Mouse (Mus musculus) adrenal gland, adult 18-20 months (tissue): Measurements from ENCODE around the gene Rhebl1. TPM values are rescaled to one million over a fixed set of nuclear protein-coding genes. Genes with fewer than 3 reads are reported as not detected.

Source experiments
- DNase-seq, 2 experiments: peaks; one replicate each; pipeline ENCODE4 v3.0.0; 2021 to 2022; ENCODE audit warnings: low spot score in 2 of 2
- total RNA-seq, 2 experiments: library from RNA; stranded (reverse); gene quantifications; 1 replicate in 1 of 2; 2 replicates in 1 of 2; pipeline ENCODE4 v1.2.3; 2021

The Rhebl1 gene
- total RNA-seq, 2 experiments from 2014 or later = 1.2 to 2.5 TPM

DNA sequence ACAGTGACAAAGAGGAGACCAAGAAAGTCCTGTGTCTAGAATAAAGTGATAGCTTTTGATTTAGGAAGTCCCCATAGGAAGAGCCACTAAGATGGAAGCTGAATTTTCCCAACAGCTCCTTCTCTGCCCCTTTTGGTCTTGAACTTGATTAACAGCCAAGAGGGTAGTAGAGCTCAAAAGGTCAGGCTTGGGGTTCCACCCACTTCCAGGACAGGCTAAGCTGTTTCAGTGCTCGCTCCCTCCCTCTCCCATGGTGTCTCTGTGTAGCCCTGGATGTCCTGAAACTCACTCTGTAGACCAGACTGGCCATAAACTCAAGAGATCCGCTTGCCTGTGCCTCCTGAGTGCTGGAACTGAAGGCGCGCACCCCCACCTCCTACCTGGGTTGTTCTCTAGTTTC is 21.7 kb upstream of the Rhebl1 start:
- no peak for DNase-seq

DNA sequence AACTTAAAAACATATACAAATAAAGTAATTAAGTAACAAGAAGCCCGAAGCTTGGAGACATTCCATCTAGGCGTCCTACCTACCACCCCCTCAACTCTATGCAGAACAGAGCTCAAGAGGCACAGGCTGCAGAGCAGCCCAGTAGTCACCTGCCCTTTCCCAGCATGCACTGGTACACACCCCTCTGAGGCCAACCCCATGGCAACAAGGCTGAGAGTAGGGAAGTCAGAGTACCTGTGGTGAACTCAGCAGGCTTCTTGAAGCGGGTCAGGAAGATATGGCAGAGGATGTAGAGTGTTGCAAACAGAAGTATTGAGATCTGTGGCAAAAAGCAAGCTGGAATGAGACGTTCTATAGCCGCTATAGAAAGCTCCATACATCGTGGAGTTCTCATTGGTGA is 20.6 kb upstream of the Rhebl1 start:
- no peak for DNase-seq

DNA sequence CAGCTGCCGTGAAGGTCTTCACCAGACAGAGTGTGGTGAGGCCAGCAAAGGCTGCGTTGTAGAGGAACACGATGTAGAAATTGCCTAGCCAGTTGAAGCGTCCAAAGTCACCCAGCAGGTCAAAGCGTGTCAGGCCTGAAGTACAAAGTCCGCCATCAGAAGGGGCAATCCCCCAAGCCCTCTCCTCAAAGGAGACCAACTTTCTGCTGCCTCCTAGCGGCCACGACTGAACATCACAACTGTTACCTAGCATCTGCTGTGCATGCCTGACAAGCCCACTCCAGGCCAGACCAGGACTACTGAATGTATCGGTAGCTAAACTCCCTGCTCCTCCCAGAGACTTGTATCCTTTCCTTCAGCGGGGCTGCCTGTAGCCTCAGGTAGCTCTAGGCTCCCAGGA is 10.4 kb upstream of the Rhebl1 start:
- DNase-seq = no peak

DNA sequence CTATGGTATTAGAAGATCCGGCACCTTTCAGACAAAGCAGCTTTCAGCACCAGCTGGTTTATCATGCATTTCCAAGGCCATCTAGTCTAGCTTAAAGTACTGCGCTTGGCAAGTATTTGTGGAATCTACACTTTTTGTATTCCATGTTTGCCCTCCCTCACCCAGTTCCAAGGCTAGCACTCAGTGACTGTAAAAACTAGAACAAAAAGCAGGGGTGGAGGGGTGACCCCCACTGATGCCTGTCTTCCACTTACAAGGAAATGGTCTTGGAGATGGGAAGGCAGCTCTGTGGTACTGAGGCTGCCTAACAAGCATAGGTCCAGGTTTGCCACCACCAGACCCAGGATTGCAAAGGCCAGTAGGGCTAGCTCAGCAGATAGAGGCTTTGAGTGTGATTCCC is 8.3 kb upstream of the Rhebl1 start:
- DNase-seq = no peak

DNA sequence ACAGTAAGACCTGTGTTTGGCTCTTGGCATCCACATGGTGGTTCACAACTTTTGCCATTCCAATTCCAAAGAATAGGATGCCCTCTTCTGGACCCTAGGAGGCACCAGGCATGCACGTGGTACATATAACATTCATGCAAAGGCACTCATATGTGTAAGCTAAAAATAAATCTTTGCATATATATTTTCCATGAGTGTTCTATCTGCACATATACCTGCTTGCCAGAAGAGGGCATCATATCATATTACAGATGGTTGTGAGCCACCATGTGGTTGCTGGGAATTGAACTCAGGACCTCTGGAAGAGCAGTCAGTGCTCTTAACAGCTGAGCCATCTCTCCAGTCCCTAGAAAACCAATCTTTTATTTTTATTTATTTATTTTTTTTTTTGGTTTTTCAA is 7.2 kb upstream of the Rhebl1 start:
- no peak for DNase-seq

DNA sequence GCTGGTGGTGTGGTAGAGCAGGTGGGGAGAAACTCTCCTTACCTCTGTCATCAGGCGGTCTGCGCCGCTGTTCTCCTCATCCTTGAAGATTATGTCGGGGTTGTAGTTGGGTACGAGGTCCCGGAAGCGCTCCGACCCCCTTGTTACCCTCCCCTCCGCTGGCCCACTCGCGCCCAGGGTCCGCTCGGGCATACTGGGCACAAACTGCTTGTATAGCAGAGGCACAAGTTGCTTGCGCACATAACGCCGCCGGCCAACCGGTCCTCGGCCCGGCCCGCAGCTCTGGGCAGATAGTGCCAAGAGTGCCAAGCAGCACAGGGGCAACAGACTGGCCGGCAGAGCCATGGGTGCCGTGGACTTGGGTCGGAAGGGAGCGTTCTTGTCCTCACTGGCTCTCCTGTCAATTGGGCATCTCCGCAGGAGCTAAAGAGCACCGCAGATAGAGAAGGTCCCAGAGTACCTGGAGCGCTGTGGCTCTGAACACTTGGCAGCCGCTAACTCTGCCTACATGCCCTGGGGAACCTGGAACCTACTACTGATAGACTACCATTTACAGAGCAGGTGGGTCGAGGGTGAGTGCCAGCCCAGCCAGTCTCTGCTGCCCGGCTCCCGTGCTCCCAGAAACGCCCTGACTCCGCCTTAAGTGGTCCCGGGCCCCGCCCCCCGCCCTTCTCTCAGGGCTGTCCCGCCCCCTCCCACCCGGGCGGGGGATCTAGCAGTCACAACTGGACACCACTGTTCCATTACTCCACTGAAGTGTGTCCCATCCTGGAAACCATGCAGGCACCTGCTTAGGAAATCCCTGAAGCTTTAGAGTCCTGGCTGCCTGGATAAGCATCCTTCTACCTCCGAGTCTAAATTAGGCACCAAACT is 3.8 kb upstream of the Rhebl1 start, which contains the start of gene Dhh:
Dhh (minus strand) TSS at position 613 of the 873 bp plus-strand sequence.
- DNase-seq = no peak

DNA sequence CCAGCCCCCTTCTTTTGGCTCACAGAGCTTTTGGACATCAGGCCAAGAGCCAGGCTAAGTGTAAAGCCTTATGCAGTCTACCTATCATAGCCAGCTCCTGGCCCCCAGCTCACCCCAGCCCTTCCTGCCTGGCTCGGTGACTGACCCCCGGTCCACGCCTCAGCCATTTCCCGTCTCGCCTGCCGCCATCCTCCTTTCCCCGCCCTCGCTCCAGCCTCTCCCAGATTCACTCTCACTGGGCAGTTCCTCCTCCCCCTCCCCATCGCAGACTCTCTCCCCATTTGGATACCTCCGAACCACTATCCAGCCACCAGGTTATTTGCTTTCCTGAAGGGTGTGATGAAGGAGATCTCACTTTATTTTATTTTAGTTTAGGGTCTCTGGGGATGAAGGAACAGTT is 3.2 kb upstream of the Rhebl1 start:
- DNase-seq = no peak

DNA sequence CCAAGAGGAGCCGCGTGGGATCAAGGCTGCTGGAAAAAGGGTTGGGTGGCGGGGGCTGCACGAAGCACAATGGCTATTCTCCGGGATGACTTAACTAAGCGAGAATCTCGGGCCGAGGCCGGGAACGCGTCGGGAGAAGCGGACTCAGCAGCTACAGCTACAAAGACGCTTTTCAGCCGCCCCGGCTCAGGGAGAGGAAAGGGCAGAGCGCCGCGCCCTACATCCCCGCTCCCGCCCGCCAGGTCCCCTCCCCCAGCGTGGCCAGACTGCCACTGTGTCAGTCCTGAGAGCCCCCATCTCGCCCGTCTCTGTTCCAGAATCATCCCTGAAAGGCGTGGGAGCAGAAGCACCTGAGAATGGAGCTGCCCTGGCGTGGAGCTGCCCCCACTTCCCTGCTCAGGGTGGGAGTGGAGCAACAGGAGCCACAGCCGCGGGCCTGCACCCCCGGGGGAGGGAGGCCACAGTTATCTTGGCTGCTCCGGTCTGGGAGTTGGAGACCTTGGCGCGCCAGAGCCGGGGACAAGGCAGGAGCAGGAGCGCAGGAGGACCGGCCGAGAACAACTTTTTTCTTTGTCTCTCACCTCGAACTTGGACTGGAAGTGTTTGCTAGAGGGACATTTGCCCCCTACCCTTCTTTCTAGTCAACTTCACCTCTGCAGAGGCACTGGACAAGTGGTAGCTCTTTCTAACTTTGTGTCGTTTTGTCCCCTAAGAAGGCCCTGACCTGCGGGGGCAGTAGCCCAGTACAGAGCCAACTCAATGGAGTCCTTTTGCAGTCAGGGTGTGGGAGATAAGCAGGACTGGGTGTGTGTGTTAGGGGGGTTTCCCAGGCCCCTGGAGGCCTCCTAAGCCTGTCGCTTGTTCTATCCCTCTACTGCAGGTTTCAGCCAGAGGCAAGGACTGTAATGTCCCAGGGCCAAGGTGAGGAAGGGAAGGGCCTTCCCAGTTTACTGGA is 1.6 kb upstream of the Rhebl1 start:
- DNase-seq = peak; percentile 55 to 60

DNA sequence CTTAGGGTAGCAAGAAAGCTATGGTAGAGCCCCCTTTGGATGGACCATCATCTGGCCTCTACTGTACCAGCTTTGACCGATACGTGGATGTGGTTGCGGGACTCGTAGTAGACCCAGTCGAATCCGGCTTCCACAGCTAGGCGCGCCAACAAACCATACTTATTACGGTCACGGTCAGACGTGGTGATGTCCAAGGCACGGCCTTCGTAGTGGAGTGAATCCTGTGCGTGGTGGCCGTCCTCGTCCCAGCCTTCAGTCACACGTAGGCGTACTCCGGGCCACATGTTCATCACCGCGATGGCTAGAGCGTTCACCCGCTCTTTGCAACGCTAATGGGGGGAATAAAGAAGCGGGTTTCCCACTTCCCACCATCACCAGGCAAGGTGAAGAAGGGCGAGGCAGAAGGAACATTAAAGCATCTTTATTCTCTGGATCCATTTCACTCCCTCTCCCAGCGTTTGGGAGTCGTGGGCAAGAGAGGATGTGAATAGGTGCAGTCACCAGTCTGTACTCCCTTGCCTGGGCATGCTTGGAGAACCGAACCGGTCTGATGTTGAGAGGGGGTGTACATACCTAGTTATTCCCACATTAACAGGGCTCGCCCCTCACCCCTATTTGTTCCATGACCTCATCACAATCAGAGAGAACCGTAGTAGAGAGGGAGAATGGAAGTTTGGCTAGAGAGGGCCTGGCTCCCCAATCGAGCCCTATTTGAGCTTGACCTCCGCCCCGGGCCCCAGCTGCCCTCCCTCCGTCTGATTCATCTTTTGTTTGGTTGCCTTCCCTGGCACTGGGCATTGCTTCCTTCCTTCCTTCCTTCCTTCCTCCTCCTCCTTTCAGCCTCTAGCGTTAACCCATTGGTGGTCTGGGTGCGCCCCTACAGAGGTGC is 650 bp upstream of the Rhebl1 start:
- DNase-seq = no peak

DNA sequence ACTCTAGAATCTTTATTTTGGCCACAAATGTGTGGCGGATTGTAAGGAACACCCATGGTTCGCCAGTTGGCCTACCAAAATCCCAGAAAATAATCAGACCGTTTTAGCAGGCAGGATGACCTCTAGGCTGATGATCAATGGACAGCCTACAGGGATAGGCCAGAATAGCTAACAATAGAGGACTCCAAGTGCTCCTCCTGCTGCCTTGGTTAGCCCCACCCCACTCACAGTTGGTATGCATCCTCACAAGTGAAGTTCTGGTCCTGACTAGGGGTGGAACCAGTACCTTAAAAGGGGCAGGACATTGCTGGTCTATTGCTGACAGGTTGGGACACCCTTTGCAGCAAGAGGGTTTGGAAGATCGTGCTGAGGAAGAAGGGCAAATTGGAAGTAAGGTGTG is 1.3 kb downstream of the Rhebl1 start:
- DNase-seq = no peak

DNA sequence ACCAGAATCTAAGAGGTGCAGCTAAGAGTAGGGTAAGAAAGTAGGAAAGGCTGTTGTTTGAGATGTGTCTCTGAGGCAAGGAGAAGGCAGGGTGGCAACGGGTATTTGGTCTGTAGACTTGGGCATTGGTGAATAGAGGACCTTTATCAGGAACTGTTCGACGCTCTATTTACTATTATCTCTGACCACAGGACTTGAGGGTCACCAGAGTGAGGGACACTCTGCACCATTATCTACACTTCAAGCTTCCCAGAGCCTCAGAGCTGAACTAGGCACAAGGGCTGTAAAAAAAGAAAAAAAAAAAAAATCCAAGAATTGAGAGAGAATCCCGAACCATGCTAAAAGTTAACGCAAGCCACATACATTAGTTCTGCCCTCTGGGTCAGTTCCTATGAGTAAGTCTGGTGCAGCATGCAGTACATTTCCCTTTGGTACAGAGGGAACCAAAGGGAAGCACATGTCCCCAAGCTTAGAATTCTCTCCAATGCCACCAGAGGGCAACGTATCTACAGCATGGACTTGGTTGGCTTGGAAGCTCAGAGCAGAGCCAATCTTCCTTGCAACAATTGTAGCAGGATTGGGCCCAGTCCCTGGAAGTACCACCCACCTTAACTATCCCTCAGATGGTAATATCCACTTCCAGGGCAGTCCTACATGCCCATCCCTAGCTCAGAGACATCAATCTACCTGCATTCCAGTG is 2.3 kb downstream of the Rhebl1 start:
- DNase-seq = no peak

DNA sequence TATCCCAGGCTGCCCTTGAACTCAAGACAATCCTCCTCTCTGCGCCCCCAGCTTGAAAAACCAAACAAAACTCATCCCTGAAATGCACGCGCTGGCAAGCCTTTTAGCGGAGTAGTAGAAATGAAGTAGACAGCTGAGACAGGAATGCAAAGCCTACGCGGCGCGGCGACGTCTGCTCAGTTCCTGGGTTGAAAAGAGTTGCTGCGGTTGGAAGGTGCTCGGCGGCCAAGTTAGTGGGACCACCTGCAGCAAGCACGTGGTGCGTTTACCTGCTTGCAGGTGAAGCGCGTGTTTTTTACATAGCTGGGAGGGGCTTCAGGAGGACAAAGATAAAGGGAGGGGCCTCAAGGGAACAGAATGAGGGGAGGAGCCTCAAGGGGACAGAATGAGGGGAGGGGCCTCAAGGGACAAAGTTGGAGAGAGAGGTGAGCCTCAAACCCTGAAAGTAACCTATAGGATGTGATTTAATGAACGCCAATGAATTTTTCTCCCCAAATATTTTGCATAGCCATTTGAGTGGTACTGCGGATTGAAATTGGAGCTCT is 3.1 kb downstream of the Rhebl1 start:
- no peak for DNase-seq

DNA sequence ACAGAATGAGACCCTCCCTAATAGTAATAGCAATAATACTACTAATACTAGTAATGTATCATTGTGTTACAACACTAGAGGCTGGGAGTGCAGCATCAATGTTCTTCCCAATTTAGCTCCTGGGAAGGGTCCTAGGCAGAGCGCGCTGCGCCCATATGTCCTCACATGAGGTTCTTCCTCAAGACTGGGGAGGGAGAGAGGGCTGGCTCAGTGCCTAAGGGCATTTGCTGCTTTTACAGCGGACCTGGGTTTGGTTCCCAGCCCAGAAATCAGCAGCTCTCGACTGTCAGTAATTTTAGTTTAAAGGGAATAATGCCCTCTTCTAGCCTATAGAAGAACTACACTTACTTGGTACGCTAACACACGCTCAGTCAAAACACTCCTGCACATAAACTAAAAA is 6.8 kb downstream of the Rhebl1 start:
- no peak for DNase-seq

DNA sequence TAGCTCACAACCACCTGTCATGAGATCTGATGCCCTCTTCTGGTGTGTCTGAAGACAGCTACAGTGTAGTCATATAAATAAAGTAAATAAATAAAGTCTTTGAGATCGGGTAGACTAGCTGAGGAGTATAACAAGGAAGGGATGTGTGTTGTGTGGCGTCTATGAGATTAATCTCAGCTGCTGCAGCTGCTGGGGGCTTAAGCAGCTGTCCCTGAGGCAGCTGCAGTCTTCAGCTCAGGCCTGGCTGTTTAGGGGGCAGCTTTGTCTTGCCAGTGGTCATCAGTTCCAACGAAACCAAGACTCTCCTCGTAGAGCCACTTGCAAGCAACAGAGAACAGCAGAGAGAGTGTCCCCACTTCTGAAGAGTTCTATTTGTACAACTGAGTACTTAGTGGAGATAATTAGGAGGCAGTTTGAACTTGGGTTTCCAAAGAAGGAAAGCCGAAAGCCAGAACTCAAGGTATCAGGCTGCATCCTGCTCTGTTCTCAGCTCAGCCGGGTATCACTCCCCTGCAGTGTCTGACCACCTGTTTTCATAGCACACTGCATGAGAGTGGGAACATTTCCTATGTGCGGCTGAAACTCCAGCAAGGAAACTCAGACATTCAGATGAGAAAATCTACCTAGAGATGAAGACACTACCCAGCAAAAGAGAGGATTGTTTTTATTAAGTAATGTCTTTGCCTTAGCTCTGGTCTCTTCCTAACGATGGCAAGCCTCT is 7.5 kb downstream of the Rhebl1 start:
- DNase-seq = no peak

DNA sequence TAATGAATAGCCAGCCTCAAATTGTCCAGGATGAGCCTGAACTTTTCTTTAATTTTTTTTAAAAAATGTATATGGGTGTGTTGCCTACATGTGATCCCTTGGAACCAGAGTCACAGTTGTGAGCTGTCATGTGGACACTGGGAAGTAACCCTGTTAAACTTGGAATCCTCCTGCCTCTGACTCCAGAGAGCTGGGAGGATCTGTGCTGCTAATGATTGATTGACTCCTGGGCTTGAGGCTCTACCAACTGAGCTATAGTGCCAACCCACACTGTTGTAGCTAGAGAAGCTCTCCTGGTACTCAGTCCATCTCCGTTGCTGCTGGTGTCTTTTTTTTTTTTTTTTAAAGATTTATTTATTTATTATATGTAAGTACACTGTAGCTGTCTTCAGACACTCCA is 10.2 kb downstream of the Rhebl1 start:
- no peak for DNase-seq

DNA sequence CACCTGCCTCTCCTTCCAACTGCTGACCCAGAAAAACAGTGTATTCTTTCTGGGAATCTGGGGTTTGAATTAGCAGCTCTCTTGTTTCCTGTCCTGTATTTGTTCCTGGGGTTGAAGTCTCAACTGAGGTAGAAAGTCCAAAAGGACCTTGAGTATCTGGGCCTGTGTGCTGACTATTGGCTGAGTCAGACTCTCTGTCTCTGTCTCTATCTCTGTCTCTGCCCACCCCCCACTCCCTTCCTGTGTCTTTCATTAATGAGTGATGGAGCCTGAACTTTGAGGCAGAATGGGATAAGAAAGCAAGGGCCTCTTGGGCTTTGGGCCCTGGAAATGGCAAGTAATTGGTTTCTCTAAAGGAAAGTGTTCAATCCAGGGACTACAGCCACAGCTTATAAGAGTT is 10.7 kb downstream of the Rhebl1 start:
- DNase-seq = no peak

DNA sequence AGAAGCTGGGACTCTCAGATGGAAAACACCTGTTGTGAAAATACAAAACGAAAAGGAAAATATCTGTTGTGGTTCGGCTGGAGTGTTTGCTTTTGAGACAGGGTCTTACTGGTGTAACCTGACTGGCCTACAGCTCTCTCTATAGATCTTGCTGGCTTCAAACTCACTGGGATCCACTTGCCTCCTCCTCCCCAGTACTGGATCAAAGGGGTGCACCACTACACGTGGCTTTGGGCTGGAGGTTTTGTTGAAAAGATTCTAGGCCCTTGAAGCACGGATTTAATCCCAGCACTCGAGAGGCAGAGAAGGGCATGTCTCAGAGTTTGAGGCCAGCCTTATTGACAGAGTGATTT is 12.7 kb downstream of the Rhebl1 start:
- DNase-seq = no peak

DNA sequence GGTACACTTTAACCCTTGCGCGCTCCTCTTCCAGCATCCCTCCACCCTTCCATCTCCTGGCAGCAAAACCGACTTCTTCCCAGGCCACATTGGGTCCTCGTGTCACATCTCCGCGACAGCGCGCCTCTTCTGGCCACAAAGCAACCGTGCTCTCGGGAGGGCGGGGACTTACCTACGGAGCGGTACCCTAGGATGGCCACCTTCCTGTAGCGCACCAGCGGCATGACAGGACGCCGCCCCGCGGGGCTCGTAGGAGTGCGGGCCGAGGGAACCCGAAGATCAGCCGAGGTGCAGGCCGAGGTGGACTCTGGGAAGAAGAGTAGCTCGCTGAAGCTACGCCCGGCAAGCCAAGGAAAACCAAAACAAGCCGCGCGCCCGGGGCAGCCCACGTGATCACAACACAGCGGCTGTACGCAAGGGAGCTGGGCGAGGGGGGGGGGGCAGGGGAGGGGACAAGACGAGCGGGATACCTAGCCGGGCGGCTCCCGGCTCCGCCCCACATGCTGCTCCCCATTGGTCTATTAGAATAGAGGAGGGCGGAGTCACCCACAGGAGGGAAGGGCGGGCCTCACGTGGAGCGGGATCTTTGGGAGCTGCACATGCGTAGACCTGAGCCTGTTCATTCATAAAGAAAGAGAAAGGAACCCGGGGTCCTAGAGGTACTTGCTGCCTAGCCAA is 13.2 kb downstream of the Rhebl1 start:
- peak; percentile 78 to 81 for DNase-seq

DNA sequence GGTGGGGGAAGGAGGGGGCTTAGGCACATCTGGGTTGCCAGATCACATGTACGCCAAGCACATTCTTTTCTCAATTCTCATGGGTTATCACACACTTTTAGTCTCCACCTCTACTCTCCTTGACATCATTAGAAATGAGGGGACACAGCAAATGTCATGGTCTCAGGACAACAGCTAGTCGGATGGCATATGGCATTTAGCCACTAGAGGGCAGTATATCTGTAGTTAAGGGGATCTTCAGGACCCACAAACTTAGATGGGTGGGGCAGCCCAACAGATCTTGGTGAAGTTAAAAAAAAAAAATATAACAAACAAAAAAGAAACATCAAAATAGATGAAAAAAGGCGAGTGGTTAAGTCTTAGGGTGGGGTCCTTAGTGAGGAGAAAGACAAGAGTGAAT is 17.0 kb downstream of the Rhebl1 start:
- peak in 1 of 2 experiments; percentile 63 for DNase-seq
